Mouse (Mus musculus): ENCODE results near the gene Plxna1.

The Plxna1 gene

DNA sequence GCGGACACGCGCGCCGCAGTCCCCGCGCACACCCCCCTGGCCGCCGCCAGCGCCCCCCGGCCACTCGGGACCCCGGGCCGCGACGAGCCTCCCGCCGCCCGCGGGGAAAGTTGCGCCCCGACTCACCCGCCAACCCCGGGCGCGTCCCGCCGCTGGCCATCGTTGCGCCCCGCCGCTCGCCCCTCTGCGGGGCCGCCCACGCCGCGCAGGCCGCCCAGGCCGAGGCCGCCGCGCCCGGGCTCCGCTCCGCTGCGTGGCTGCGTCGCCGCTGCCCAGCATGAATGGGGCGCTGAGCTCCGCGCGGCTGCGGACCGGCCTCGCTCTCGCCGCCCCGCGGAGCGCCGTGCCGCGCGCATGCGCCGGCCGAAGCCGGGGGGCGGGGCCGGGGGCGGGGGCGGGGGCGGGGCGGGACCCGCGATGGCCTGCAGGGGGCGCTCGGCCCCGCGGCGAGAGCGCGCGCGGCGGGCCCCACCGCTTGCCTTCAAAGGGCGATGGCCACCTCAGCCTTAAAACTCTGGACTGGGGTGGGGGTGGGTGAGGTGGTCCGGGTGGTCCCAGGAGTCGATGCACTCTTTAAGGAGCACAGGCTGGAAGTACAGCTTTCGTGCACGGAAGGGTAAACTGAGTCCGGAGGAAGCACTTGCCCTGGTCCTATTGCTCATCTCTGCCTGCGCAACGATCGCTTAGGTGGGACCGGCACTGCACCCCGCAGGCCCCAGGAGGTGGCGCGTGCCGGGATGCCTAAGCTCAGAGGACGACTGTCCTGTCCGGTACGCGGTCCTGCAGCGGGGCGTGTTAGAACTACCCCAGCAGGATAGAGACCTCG is at the start of gene Plxna1:
Gene Plxna1, minus strand, starts transcription at position 340 of the 826 bp plus-strand sequence.
- DNase-seq (ENCODE audit: low read depth, low spot score) = peak; percentile 78

DNA sequence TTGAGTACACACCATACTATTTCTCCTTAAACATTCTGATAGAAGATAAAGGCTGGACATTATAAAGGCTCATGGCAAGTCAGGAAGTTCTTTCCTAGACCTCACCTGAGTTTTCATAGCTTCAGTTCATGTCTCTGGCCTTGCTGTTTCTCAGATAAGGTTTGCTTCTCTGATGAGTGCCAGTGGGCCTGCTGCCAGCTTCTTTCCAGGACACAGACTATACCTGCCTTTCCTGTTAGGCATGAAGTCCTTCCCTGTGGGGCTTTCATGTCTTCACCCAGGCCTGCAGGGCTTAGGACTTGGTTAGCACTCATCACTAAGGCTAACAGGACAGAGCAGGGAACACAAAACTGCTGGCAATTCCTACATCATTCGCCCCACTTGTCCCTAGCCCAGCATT is 46.6 kb upstream of the Plxna1 start:
- no peak for DNase-seq (ENCODE audit: low read depth, low spot score)

GRCm38 (mm10) chr6:89408259-89408658 is 45.8 kb upstream of the Plxna1 start:
- no peak for DNase-seq (ENCODE audit: low read depth, low spot score)

DNA sequence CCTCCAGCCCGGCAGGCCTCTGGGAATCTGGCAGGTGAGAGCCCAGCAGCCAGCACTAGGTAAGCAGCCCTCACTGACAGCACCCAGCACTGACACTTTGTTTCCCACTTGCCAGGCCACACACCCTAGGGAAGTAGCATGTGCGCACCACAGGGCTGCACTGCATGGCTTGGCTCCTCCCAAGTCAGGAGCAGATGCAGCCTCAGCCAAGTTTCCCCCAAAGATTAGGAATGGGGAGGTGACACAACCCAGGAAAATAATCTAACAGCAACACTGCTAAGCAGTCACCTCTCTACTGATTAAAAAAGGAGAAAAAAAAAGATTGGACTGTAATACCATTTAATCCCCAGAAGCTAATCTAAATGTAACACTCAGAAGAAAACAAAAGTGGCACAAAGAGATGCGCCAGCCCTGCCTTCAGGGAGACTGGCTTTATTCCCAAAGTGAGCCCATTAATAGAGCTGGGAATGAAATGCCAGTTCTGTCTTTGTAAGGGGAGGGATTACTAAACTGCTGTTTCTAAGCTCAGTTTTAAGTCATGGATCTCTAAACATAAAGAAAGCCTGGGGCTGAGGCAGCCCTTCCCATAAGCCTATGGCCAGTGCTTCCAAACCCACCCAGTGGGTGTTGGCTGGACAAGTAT is 44.9 kb upstream of the Plxna1 start:
- DNase-seq (ENCODE audit: low read depth, low spot score) = no peak

DNA sequence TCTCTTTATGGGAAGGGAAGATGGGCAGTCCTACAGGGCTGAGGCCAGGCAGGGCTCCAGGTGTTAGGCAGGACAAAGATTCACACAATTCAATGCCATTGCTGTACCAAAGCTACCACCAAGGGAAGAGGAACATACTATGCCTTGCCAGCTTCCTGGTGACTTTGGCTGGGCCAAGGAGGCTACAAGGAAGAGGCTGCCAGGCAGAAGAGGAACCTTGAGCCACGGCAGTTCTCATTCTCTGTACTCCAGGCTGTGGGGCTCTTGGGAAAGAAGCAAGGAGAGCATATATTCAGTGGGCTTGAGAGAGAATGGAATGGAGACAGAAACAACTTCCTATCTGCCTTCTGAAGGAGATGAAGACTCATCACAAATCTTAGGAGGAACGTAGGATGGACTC is 42.5 kb upstream of the Plxna1 start:
- DNase-seq (ENCODE audit: low read depth, low spot score) = no peak

- DNase-seq (ENCODE audit: low read depth, low spot score) = no peak
Observed at GRCm38 (mm10) chr6:89403257-89404225, 41.1 kb upstream of the Plxna1 start.

GRCm38 (mm10) chr6:89402406-89402805 is 40.0 kb upstream of the Plxna1 start:
- DNase-seq (ENCODE audit: low read depth, low spot score) = no peak

GRCm38 (mm10) chr6:89399564-89399963 is 37.1 kb upstream of the Plxna1 start:
- DNase-seq (ENCODE audit: low read depth, low spot score) = no peak

DNA sequence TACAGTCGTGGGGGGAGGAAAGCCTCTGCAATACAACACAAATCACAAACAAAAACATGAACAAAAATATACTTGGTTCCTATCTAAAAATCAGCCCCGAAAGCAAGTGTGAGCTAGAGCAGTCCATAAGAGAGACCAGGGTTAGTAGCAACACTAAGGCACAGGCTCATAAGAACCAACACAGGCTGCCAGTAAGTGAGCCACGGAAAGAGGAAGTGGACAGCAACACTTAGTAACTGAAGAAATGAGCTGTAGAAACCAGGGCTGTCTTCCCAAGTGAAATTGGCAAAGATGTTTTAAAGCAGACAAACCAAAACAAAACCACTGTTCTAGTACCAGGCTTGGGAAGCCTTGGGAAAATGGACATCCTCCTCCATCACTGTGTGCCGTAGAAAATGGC is 35.5 kb upstream of the Plxna1 start:
- no peak for DNase-seq (ENCODE audit: low read depth, low spot score)

DNA sequence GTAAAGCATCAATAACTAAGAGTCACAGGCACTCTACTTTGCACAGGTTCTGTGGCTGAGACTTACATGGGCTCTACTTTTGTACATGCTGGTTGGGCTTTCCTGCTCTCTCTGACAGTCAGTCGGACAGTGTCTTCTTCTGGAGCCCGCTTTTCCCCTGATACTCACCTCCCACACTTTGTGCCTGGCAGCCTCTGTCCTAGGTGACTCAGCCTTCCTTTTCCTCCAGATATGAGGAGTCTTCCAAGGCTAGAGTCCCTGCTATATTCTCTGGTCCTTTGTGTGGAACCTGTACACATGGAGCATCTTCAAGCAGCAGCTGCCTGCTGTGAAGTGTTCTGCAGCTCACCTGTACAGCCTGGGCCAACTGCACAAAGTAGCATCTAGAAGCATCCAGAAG is 31.4 kb upstream of the Plxna1 start:
- no peak for DNase-seq (ENCODE audit: low read depth, low spot score)

DNA sequence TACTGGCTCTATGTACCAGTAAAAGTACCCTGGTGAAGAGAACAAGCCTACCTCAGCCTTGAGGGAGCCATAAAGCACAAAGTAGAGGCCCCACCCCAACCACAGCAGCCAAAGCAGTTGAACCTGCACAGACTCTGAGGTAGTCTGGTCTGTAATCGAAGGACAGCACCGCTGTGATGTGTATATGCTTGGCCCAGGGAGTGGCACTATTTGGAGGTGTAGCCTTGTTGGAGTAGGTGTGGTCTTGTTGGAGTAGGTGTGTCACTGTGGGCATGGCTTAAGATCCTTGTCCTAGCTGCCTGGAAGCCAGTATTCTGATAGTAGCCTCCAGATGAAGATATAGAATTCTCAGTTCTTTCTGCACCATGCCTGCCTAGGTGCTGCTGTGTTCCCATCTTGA is 29.8 kb upstream of the Plxna1 start:
- DNase-seq (ENCODE audit: low read depth, low spot score) = no peak

- DNase-seq (ENCODE audit: low read depth, low spot score) = no peak
Observed at GRCm38 (mm10) chr6:89389771-89390170, 27.4 kb upstream of the Plxna1 start.

GRCm38 (mm10) chr6:89386956-89387355 is 24.5 kb upstream of the Plxna1 start:
- no peak for DNase-seq (ENCODE audit: low read depth, low spot score)

- DNase-seq (ENCODE audit: low read depth, low spot score) = no peak
Observed at GRCm38 (mm10) chr6:89384699-89385098, 22.3 kb upstream of the Plxna1 start.

DNA sequence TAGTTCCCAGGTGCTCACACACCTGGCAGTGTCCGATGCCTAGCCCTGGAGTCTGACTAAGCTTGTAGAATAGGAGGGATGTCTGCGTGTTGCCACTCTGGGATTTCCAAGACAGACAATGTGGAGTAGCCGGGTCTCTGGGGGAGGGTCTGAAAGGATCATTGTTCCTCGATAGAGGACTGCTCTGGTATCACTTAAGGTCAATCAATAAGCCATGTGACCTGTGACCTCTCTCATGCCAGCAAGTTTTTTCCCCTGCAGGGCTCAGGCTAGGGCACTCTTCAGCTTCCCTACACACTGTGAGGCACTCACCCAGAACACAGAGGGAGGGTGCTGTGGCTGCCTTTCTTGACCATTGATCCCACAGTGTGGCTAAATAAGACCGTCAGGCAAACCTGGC is 19.4 kb upstream of the Plxna1 start:
- peak; percentile 27 for DNase-seq (ENCODE audit: low read depth, low spot score)

DNA sequence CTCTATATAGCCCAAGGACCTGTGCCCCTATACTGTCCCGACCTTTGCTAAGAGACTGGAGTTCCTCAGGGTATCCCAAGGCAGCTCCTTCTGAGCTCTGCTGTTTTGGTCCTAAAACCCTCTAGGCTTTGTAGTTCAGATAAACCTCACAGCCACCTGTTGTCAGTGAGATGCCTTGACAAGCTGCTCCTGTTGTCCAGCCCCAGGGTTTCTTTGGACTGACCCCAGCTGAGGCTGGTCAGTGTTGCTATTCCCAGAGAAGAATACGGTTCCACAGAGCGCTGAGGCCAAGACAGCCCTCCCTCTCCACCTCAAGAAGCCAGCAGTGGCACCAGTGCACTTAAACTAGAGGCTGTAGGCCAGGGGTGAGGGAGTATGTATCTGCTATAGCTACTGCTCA is 18.8 kb upstream of the Plxna1 start:
- DNase-seq (ENCODE audit: low read depth, low spot score) = no peak

DNA sequence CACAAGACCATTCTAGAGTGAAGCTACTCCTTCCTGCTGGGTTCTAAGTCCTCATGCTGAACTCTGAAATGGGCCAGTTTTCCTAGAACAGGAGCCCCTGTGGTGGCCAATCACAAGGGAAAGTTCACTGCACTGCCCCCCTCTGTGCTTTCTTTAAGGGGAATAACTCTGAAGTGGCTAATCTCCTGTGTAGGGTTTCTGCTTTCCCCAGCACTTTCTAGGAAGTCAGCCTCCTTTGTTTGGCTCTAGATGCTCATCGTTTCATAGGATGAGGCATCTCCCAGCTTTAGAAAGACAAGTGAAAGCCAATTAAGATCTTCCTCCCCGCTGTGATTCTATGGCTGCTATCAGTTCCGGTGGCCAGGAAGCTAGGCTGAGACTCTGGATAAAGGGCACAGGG is 18.3 kb upstream of the Plxna1 start:
- DNase-seq (ENCODE audit: low read depth, low spot score) = no peak

GRCm38 (mm10) chr6:89378264-89378663 is 15.8 kb upstream of the Plxna1 start:
- DNase-seq (ENCODE audit: low read depth, low spot score) = no peak

- DNase-seq (ENCODE audit: low read depth, low spot score) = no peak
Observed at GRCm38 (mm10) chr6:89368812-89369211, 6.4 kb upstream of the Plxna1 start.

- no peak for DNase-seq (ENCODE audit: low read depth, low spot score)
Observed at GRCm38 (mm10) chr6:89364342-89364741, 1.9 kb upstream of the Plxna1 start.

DNA sequence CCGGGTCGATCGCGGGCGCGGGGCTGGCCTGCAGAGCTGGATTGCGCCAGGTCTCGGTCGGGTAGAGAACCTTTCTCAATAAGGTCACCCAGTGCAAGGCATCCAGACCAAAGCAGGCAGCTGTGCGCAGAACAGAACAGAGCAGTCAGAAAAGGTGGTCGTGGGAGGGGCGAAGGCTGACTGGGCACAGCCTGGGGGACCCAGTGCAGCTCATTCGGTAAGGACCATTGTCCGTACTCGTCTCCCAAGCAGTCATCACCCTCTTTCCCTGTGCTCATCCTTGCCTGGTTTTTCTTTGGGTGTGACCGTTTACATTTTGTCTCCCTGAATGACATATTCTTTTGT is 659 bp upstream of the Plxna1 start:
- no peak for DNase-seq (ENCODE audit: low read depth, low spot score)
